Mouse (Mus musculus): ENCODE results near the gene Arhgap21.
"Not testable (repeated sequence)": the region's sequence is repeated elsewhere in the genome, so short reads cannot be mapped to it uniquely, and the experiment has no call there.

Gene Arhgap21

GRCm38 (mm10) chr2:20939367-20939766 lies 29.3 kb downstream of the Arhgap21 start:
- DNase-seq: no peak

DNA sequence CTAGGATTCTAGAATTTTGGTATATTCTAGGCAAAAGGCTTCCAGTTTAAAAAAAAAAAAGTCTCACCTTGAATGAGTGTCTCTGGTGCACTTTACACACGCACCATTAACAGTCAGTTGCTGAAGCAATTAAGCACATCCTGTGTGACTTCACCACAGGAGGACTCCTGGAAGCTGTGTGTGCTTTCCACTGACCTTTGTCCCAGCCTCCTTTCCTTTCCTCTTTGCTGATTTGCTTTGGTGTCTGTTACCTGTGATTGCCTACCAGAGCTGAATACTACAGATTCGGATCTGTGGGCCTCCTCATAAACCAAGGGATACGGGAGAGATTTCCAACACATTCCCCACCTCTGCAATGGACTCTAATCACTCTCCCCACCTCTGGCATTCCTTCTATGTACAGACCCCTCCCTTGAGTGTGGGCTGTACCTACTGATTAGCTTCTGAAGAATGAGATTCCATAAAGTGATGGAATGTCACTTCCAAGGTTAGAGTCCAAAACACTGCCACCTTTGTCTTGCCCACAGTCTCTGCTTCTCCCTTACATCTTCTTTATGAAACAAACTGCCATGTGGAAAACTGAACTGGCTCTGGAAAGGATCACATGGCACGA lies 32.0 kb downstream of the Arhgap21 start:
- no peak for DNase-seq

GRCm38 (mm10) chr2:20934406-20934805 lies 34.3 kb downstream of the Arhgap21 start:
- no peak for DNase-seq

- no peak for DNase-seq
Observed at GRCm38 (mm10) chr2:20932748-20933313, 35.9 kb downstream of the Arhgap21 start.

GRCm38 (mm10) chr2:20931761-20932160 lies 36.9 kb downstream of the Arhgap21 start:
- DNase-seq: not testable (repeated sequence)

- no peak for DNase-seq
Observed at GRCm38 (mm10) chr2:20928454-20928853, 40.2 kb downstream of the Arhgap21 start.

- DNase-seq: no peak
Observed at GRCm38 (mm10) chr2:20924938-20925337, 43.7 kb downstream of the Arhgap21 start.

DNA sequence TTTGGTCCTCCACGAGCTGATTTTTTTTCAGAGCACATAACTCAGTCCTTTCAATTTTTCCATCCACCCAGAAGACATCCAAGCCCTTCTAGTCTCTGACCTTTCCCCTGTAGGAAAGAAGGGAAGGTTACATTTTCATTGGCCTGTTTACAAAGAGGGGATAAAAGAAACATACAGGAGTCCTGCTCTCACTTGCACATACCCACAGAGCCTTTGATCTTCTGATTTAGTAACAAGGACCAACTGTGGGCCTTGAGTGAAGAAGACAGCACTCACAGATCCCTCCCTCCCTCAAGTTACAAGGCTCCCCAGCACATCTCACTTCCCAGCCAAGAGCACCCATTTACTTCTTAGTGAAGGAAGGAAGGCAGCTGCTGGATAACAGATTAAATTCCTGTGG lies 46.3 kb downstream of the Arhgap21 start:
- DNase-seq: no peak

- DNase-seq: no peak
Observed at GRCm38 (mm10) chr2:20921558-20921957, 47.1 kb downstream of the Arhgap21 start.

- no peak for DNase-seq
Observed at GRCm38 (mm10) chr2:20921021-20921420, 47.7 kb downstream of the Arhgap21 start.

DNA sequence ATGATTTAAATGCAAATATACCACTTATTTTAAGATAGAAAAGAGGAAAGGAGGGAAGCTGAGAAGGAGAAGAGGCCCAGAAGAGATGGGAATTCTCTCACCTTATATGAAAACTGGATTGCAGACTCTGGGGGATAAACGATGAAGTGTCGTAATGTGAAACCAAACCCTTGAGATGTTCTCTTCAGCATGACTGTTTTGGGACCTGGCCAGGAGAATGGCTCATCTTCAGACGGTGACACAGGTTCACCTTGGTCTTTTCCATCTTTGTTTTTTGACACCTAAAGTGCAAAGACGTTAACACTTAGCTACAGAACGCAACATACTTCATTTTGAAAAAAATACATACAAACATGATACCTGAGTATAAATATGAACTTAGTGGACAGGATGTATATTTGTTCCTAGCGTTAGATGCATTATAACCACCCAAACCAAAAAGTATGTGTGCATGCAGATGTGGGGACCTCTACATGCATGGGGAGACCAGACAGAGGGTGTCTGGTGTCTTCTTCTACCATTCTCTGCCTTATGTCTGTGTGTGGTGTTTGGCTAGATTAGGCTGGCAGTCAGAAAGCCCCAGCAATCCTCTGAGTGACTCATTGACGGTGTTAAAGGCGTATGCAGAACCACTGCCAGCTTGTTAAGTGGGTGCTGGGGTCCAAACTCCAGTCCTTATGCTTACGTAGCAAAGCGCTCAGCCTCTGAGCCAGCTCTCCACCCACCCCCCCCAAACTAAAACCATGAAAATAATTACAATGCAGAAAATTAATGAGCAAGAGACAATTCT lies 54.0 kb downstream of the Arhgap21 start:
- no peak for DNase-seq

DNA sequence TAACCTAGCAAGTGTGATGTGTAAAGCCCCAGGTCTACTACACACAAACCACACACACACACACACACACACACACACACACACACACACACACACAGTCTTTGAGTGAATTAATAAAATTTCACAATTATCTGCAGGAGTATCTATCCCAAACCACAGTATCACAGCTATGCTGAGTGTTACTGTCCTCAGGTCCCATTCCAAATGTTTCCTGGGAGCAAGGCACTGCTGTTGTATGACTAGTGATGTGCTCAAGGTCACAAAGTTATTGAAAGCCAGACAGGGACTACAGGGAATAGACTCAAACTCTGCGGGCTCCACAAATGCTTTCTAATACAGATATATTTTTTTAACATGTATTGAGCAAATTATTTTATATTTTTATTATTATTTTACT lies 55.7 kb downstream of the Arhgap21 start:
- no peak for DNase-seq

DNA sequence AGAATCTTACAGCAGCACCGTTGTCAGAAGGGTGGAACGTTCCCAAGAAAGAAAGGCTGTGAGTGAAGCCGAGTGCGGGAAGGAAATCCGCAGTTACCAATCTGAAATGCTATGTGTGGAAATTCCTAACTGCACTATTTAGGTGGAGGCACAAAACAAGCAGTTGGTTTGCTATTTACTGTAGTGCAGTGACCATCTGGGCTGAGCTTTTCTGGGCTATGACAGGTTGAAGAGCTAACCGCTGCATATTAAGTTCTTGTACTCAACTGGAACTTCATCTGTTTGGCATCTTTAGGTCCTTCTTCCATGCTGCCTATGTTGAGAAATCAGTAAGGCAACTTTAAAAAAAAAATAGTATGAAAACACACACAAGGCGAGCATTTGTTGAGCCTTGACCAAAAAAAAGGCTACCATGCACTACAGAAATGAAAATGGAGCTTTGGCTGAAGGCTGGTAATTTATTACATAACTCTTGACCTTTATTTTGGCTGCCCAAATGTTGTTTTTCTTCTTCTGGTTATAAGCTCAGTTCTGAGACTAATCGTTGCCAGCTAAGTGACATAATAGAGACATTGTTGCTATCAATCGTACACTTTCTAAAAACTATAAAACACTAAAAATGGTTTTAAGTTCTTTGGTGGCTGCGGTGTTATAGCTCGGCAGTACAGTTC lies 56.2 kb downstream of the Arhgap21 start:
- DNase-seq: no peak

- DNase-seq: no peak
Observed at GRCm38 (mm10) chr2:20910446-20910845, 58.2 kb downstream of the Arhgap21 start.

GRCm38 (mm10) chr2:20909404-20909803 lies 59.3 kb downstream of the Arhgap21 start:
- DNase-seq: no peak

DNA sequence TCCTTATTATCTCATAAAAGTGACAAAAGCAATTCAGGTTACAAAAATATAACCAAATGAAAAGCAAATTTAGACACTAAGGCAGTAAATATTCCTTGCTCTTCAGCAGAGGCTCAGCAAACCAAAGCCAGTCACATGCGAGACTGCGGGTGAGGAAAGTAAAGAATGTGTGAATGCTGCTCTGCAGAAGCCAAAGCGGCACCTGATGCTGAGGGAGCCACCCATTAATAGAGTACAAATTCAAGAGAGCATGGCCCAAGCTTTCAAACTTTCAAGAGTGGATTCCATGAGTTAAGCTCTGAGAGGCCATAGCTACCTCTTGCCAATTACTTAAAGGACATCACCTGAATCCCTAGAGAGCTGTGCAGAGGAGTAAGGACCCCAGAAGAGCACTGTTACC lies 61.4 kb downstream of the Arhgap21 start:
- no peak for DNase-seq

DNA sequence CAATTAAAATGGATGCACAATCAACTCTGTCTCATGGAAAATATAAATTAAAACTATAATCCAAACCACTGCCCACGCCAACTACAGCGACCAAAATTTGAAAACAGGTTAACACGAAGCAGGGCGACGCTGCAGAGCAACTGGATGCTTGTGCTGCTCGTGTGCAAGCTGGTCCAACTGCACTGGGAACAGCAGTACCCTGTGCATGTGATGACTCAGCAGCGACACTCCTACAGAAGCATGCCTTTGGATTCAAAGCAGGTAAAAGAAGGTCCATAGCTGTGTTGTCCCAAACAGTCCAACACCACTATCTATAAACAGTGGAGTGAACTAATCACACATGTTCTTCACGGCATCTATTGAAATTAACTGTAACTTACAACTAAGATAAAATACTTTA lies 63.3 kb downstream of the Arhgap21 start:
- no peak for DNase-seq

GRCm38 (mm10) chr2:20902981-20903645 lies 65.6 kb downstream of the Arhgap21 start:
- no peak for DNase-seq

GRCm38 (mm10) chr2:20901916-20902315 lies 66.8 kb downstream of the Arhgap21 start:
- no peak for DNase-seq

DNA sequence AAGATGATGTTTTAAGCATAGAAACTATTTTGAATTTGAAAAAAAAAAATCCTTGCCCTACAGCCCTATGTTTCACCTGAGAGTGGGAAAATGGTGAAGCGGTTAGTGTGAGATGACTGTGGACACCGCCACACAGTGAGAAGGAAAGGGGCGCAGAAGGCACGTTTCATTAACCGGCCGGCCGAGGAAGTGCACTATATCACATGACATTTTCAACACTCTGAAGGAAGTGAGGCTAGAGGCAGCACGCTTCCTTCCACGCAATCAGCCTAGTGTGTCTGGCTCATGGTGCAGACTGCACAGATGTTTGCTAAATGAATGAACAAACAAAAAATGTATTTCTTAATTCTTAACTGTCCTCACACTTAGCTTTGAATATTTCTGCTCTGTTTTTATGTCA lies 69.4 kb downstream of the Arhgap21 start:
- DNase-seq: no peak

GRCm38 (mm10) chr2:20898684-20899083 lies 70.0 kb downstream of the Arhgap21 start:
- peak; percentile 67 for DNase-seq

- DNase-seq: no peak
Observed at GRCm38 (mm10) chr2:20896446-20896845, 72.2 kb downstream of the Arhgap21 start.

DNA sequence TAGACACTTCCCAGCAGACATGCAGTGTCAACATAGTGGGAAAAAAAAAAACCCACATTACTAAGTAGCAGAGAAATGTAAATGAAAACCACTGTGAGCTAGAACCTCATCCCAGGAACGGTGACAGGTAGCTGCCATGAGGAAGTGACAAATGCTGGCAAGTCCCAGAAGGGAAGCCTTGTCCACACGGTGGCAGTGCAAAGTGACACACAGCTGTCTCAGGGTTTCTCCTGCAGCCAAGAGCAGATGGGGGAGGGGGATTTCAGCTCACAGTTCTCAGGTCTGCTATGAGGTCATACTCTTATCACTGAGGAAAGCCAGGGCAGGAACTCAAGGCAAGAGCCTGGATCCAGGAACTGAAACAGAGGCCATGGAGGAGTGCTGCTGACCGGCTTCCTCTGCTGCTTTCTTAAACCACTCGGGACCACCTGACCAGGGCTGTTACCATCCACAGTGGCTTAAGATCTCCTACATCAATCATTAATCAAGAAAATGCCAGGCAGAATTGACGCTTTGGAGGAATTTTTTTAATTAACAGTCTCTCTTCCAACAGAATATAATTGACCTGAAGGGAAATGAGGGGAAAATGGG lies 74.5 kb downstream of the Arhgap21 start:
- no peak for DNase-seq
